Mouse (Mus musculus) cerebellum, postnatal 4 days (tissue): ENCODE measurements at regions not wholly inside any gene's neighbourhood (a gene's known extent, or its start where the extent isn't known, plus 50 kb on each side); places are given as distances from the start of the nearest gene placed in this dataset.

Experiments
- DNase-seq, 2 experiments: peaks; one replicate each; pipeline ENCODE4 v3.0.0; 2022; ENCODE audit warnings: low spot score in 2 of 2, mixed read lengths in 1 of 2

DNA sequence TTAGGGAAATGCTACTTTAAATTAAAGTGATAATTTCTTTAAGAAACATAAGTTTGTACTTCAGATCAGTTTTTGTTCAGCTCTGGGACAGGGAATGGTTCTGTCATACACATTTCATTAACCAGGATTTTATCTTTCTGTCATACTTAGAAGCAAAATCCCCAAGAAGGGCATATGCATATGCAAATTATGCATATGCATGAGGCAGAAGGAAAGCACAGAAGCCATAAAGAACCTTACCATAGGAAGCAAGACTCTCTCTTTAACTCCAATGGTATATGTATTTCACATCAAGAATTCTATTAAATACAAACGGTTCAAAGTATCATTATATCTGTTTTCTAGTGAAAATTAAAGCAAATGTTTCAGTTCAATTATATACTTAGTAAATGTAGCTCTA, 381.5 kb downstream of the Kcnj3 start:
- no peak for DNase-seq

DNA sequence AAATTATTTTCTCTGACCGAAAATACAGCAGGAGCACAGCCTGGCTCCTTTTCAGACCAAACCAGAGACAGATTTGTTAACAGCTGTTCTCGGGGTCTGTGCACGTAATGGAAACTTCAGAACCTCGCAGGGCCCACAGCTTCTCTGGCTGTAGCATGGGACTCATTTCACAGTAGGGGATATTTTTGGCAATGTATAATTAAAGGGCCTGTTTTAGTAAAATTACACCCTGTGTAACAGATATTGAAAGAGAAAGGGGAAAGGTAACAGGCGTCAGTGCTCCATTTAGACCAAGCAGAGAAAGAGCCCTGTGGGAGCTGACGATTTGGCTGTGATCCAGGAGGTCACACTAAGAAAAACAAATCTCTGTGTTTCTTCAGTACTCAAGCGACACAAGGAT, 382.4 kb downstream of the Kcnj3 start:
- DNase-seq, result peak in 1 of 2 experiments; percentile 45

DNA sequence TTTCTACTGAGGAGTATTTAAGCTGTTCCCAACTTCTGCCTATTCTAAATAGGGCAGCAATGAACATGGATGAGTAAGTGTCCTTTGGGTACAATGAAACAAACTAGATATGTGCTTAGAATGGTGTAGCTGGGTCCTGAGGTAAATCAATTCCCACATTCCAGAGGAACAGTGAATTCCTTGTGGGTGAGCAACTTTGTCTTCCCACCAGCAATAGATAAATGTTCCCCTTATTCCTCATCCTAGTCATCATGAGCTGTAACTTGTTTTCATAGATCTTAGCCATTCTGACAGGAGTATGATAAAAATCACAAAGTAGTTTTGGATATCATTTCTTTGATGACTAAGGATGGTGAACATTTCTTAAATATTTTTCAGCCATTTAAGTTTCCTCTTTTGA, 387.0 kb downstream of the Kcnj3 start:
- no peak for DNase-seq

DNA sequence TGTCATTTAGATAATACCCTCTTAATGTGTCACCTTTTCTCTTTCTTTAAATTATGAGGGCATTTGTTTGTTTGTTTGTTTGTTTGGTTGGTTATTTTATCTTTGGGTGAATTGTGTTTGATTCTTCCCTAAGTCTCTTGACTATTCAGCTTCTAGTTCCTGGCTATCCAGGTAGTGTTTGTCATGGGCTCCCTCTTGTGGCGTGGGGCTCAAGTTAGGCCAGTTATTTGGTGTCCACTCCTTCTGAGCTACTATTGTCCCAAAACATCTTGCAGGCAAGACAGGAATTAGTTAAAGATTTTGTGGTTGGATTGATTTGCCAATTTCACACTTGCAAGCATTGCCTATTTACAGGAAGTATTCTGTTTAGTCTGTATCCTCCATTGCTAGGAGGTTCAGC, 405.8 kb downstream of the Kcnj3 start:
- peak in 1 of 2 experiments; percentile 56 for DNase-seq

DNA sequence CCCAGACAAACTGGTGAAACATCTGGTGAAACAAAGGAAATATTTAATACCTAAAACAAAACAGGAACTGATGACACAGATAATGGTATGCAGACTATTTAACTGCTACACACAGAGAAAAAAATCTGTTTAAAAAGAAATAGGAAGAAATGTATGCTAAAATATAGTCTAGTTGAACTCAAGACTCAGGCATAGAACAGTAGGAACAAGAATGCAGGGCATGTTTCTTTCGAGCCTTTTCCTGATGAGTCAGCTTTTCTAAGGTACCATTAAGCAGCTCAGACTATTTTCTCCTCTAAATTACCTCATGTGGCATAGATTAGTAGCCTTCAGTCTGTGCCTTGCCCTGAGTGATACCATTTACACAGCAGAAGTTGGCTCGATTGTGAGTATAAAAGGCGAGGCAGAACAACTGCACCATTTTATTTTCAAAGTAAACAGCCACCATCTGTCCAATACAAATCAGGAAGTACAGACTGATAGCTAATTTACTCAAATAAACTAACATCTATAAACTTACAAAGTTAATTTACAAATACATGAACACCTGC, 411.1 kb downstream of the Kcnj3 start:
- DNase-seq, result no peak

DNA sequence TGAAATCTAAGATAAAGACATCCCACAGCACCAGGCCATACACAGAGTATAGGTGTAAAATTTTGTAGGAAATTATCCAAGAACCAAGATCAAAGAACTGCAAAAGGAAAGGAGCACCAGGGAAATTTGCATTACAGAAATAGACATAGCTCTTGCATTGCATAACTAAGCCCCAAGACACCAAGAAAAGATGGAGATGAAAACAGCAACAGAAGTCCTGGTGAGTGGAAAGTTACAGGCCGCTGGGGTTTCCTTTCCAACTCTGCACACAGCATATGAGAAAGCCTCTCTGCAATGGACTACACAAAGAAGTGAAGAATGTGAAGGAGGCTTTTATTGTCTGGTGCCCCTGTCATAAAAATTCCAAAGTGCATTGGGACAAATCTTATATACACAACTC, 426.7 kb downstream of the Kcnj3 start:
- no peak for DNase-seq

DNA sequence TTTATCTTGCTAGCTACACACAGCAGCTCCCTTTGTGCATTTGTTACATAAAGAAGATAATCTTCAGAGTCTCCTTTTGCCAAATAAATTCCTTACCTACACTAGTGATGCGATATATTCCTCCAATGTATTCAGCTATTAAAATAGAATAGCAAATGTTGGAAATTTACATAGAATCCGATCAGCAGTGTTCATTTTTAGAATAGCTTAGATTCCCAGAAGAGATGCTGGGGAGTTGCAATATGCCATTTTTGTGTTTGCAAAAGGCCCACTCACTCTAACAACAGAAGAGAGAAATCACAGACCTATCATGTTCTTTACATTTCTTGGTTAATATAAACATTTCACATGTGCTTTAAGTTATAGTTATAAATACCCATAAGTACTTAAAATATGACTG, 454.2 kb downstream of the Kcnj3 start:
- DNase-seq, result no peak

DNA sequence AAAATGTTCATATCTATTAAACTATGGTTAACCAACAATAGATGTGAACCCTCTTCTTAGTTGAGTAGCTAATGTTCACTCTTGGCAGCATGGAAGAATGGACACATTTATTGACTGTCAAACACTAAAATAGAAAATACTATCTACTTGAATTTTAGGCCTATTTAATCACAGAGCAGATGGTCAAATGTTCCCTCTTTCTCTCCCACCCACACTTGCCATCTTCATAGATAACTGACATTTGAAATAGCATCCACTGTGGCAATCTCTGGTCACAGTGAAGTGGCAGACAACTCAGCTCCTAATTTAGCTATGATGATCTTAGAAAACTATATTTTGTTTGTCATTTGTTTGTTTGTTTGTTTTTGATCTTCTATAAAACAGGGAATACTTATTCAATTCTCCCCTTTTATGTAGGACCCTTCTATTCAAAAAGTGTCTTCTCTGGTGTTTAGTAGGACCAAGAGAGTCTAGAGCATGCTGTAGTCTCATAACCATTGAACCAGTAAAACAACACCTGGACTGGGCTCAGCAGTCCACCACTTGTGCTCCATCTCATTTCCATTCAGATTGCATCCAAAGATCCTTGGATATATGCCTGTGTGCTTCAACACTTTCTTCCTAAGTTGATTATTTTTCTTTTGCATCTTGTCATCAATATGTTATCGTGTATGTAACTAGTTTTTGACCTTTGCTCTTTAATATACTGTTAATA, 457.2 kb downstream of the Kcnj3 start:
- DNase-seq, result no peak

DNA sequence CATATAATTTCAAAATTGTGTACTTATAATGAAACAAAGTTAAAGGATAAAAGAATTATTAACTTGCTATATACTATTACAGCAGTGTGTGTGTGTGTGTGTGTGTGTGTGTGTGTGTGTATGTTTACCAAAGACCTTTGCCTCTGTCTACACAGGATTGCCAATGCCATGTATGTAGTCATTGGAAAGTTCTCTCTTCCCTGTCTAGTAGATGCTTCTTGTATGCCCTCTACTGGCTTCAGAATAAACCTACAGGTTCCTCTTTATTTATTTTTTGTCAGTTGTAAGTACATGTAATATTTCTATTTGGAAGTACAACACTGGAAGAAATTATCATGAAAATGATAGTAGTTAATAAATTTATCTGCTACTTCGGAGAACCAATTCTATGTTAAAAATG, 484.5 kb downstream of the Kcnj3 start:
- DNase-seq, result no peak
